16 mouse cellular contexts compared by ENCODE assay signal in the genomic region with DNA sequence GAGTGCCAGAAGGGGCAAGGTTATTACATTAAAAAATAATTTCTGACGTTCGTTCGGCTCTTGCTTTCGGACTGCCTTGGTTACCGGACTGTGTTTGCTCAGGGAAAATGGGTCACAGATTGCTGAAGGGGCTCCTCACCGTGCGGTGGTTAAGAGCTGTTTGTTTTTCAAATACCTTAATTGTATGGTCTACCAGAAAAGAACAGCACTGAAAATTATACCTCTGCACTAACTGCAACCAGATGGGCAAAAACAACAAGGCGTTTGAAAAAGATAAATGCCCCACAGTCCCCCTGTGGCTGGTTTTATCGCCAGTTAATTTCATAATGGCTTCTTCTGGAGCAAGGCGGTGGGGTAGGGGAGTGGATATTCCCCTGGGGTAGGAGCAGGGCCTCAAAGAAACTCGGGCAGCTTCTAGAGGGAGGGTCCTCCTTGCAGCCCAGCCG.
DNase-seq lines count a peak whose midpoint lies in the region; ATAC-seq lines count a peak whose summit lies in the region.
"Had no signal": no experiment of that assay in that cellular context is flagged by ENCODE, and none has a peak within 500 bp of the region (broad histone marks: within the 10 kb centered on the region; RNA-seq: fewer than 3 reads in every experiment).

No protein-coding gene starts in this region.

- 60% methylated on average over 12 of the region's 12 CpGs for WGBS in forebrain, embryonic 10.5 days
- 66% methylated on average over 12 of the region's 12 CpGs for WGBS in forebrain, embryonic 15.5 days
- 71% methylated on average over 12 of the region's 12 CpGs for WGBS in midbrain, embryonic 11.5 days
- whole genome bisulfite sequencing in midbrain, embryonic 16.5 days: 65% methylated on average over 12 of the region's 12 CpGs
- WGBS in embryonic facial prominence, embryonic 15.5 days: 18% methylated on average over 12 of the region's 12 CpGs
- 54% methylated on average over 12 of the region's 12 CpGs for WGBS in intestine, embryonic 16.5 days

- H3K4me2 ChIP-seq in forebrain, embryonic 15.5 days (replicated peaks): no peak overlapping the region
- H3K4me2 ChIP-seq in midbrain, embryonic 11.5 days: no peak overlapping the region
- no peak overlapping the region for H3K4me2 ChIP-seq in midbrain, embryonic 16.5 days (ENCODE audit: low read length)
- peak overlapping the region; percentile 21 for H3K4me2 ChIP-seq in embryonic facial prominence, embryonic 15.5 days (replicated peaks)
- no peak overlapping the region for H3K4me2 ChIP-seq in intestine, embryonic 16.5 days (ENCODE audit: low read depth, low read length)
- H3K4me2 ChIP-seq: heart, embryonic 13.5 days; hindbrain, embryonic 13.5 days; liver, embryonic 15.5 days had no signal

- DNase-seq in forebrain, embryonic 10.5 days (ENCODE audit: extremely low spot score, low spot score): peak; percentile 23
- DNase-seq in midbrain, embryonic 11.5 days (ENCODE audit: low spot score, missing footprints): peak; percentile 64
- DNase-seq in mesoderm, embryonic 11.5 days (ENCODE audit: low read depth, low spot score): peak; percentile 69
- no peak for DNase-seq in kidney, postnatal 4 days
- DNase-seq: cerebellum, adult 11 months; gastrocnemius, postnatal 14 days; spleen, adult 18-20 months had no signal

- no peaks in the 10 kb centered on the region for H3K9me3 ChIP-seq in forebrain, embryonic 10.5 days
- no peaks in the 10 kb centered on the region for H3K9me3 ChIP-seq in forebrain, embryonic 15.5 days
- H3K9me3 ChIP-seq in midbrain, embryonic 11.5 days (ENCODE audit: control insufficient read depth, low read length): no peaks in the 10 kb centered on the region
- H3K9me3 ChIP-seq in midbrain, embryonic 16.5 days (replicated peaks; ENCODE audit: control insufficient read depth, low read length, poor library complexity, severe bottlenecking): no peaks in the 10 kb centered on the region
- no peaks in the 10 kb centered on the region for H3K9me3 ChIP-seq in embryonic facial prominence, embryonic 15.5 days (replicated peaks)
- H3K9me3 ChIP-seq in intestine, embryonic 16.5 days (ENCODE audit: control insufficient read depth, low read length): no peaks in the 10 kb centered on the region
- H3K9me3 ChIP-seq: heart, embryonic 13.5 days; hindbrain, embryonic 13.5 days; liver, embryonic 15.5 days had no signal

- no peaks in the 10 kb centered on the region for H3K36me3 ChIP-seq in forebrain, embryonic 10.5 days (replicated peaks)
- no peaks in the 10 kb centered on the region for H3K36me3 ChIP-seq in forebrain, embryonic 15.5 days
- no peaks in the 10 kb centered on the region for H3K36me3 ChIP-seq in midbrain, embryonic 11.5 days (ENCODE audit: control insufficient read depth, insufficient read depth, low read length)
- no peaks in the 10 kb centered on the region for H3K36me3 ChIP-seq in midbrain, embryonic 16.5 days (ENCODE audit: control insufficient read depth, insufficient read depth, low read length)
- no peaks in the 10 kb centered on the region for H3K36me3 ChIP-seq in embryonic facial prominence, embryonic 15.5 days
- H3K36me3 ChIP-seq in intestine, embryonic 16.5 days (ENCODE audit: control insufficient read depth, insufficient read depth, low read length): no peaks in the 10 kb centered on the region
- H3K36me3 ChIP-seq: heart, embryonic 13.5 days; hindbrain, embryonic 13.5 days; liver, embryonic 15.5 days had no signal

- H3K4me3 ChIP-seq in forebrain, embryonic 10.5 days: no peak overlapping the region
- no peak overlapping the region for H3K4me3 ChIP-seq in forebrain, embryonic 15.5 days
- no peak overlapping the region for H3K4me3 ChIP-seq in midbrain, embryonic 11.5 days (ENCODE audit: low read depth, low read length)
- H3K4me3 ChIP-seq in midbrain, embryonic 16.5 days (ENCODE audit: low read depth, low read length): no peak overlapping the region
- no peak overlapping the region for H3K4me3 ChIP-seq in embryonic facial prominence, embryonic 15.5 days (replicated peaks)
- no peak overlapping the region for H3K4me3 ChIP-seq in intestine, embryonic 16.5 days (ENCODE audit: low read length)
- H3K4me3 ChIP-seq: heart, embryonic 13.5 days; hindbrain, embryonic 13.5 days; liver, embryonic 15.5 days had no signal

- H3K27me3 ChIP-seq in forebrain, embryonic 10.5 days (ENCODE audit: poor library complexity, severe bottlenecking): no peaks in the 10 kb centered on the region
- H3K27me3 ChIP-seq in forebrain, embryonic 15.5 days: no peaks in the 10 kb centered on the region
- no peaks in the 10 kb centered on the region for H3K27me3 ChIP-seq in midbrain, embryonic 11.5 days (ENCODE audit: control insufficient read depth, insufficient read depth, low read length)
- no peaks in the 10 kb centered on the region for H3K27me3 ChIP-seq in midbrain, embryonic 16.5 days (ENCODE audit: control insufficient read depth, insufficient read depth, low read depth, low read length)
- no peaks in the 10 kb centered on the region for H3K27me3 ChIP-seq in embryonic facial prominence, embryonic 15.5 days
- H3K27me3 ChIP-seq in intestine, embryonic 16.5 days (replicated peaks; ENCODE audit: control insufficient read depth, insufficient read depth, low read length): no peaks in the 10 kb centered on the region
- H3K27me3 ChIP-seq: heart, embryonic 13.5 days; hindbrain, embryonic 13.5 days; liver, embryonic 15.5 days; Patski had no signal

- no peak for ATAC-seq in forebrain, embryonic 15.5 days (replicated peaks)
- ATAC-seq in midbrain, embryonic 11.5 days (ENCODE audit: low FRiP score): no peak
- ATAC-seq in midbrain, embryonic 16.5 days: no peak
- ATAC-seq in embryonic facial prominence, embryonic 15.5 days (ENCODE audit: insufficient number of reproducible peaks, low FRiP score, low TSS enrichment, low read depth): peak; percentile 80
- ATAC-seq in intestine, embryonic 16.5 days: no peak
- ATAC-seq: forebrain, embryonic 16.5 days; Patski had no signal

- peaks cover 17% of the 10 kb centered on the region; the same call in 1 of the 2 replicates for H3K4me1 ChIP-seq in forebrain, embryonic 10.5 days
- H3K4me1 ChIP-seq in forebrain, embryonic 15.5 days: no peaks in the 10 kb centered on the region
- no peaks in the 10 kb centered on the region for H3K4me1 ChIP-seq in midbrain, embryonic 11.5 days (ENCODE audit: control insufficient read depth, insufficient read depth, low read length)
- no peaks in the 10 kb centered on the region for H3K4me1 ChIP-seq in midbrain, embryonic 16.5 days (ENCODE audit: control insufficient read depth, insufficient read depth, low read length)
- H3K4me1 ChIP-seq in embryonic facial prominence, embryonic 15.5 days: no peaks in the 10 kb centered on the region; the same call in 1 of the 2 replicates
- no peaks in the 10 kb centered on the region for H3K4me1 ChIP-seq in intestine, embryonic 16.5 days (ENCODE audit: control insufficient read depth, insufficient read depth, low read length)
- H3K4me1 ChIP-seq: liver, embryonic 15.5 days had no signal

- H3K9ac ChIP-seq in forebrain, embryonic 15.5 days (replicated peaks): no peak overlapping the region
- no peak overlapping the region for H3K9ac ChIP-seq in midbrain, embryonic 11.5 days (ENCODE audit: low read length)
- no peak overlapping the region for H3K9ac ChIP-seq in midbrain, embryonic 16.5 days (ENCODE audit: low read depth, low read length)
- no peak overlapping the region for H3K9ac ChIP-seq in embryonic facial prominence, embryonic 15.5 days
- no peak overlapping the region for H3K9ac ChIP-seq in intestine, embryonic 16.5 days (ENCODE audit: low read depth, low read length)
- H3K9ac ChIP-seq: heart, embryonic 13.5 days; hindbrain, embryonic 13.5 days; liver, embryonic 15.5 days had no signal

- no peak overlapping the region for H3K27ac ChIP-seq in forebrain, embryonic 10.5 days
- no peak overlapping the region for H3K27ac ChIP-seq in forebrain, embryonic 15.5 days (replicated peaks)
- no peak overlapping the region for H3K27ac ChIP-seq in midbrain, embryonic 11.5 days (ENCODE audit: low read depth, low read length)
- H3K27ac ChIP-seq in midbrain, embryonic 16.5 days (ENCODE audit: low read length): no peak overlapping the region
- H3K27ac ChIP-seq in embryonic facial prominence, embryonic 15.5 days (replicated peaks): no peak overlapping the region; the same call in 1 of the 2 replicates
- no peak overlapping the region for H3K27ac ChIP-seq in intestine, embryonic 16.5 days (ENCODE audit: low read length)
- H3K27ac ChIP-seq: heart, embryonic 13.5 days; hindbrain, embryonic 13.5 days; liver, embryonic 15.5 days had no signal

Comparison
In these comparisons a context has a peak if more than half of its experiments do, and no peak if none do; other contexts are left out.
1. DNase-seq: peak in forebrain, embryonic 10.5 days (single experiment), midbrain, embryonic 11.5 days (single experiment) and mesoderm, embryonic 11.5 days (single experiment); none in kidney, postnatal 4 days (0 of 2).